Mouse (Mus musculus): ENCODE results near the gene Rpl22l1. TPM values are rescaled to one million over a fixed set of nuclear protein-coding genes. Genes with fewer than 3 reads are reported as not detected.

Rpl22l1 gene
- polyA plus RNA-seq, 1 experiment: 41.7 TPM

- TF ChIP-seq POLR2A (IDR thresholded peaks at IDR 0.05; ENCODE audit: control insufficient read depth, low read depth, low read length): no peak
- TF ChIP-seq CTCF (IDR thresholded peaks at IDR 0.05; ENCODE audit: control insufficient read depth, insufficient read depth, insufficient replicate concordance, low read depth, low read length): no peak
- Histone ChIP-seq H3K27ac (ENCODE audit: control insufficient read depth, insufficient read depth, low read depth, low read length) (no peak overlapping the region), H3K36me3 (ENCODE audit: control insufficient read depth, insufficient read depth, low read length) (no peaks in the 10 kb centered on the region), H3K4me1 (ENCODE audit: control insufficient read depth, insufficient read depth, low read length) (peaks cover 6% of the 10 kb centered on the region), H3K4me3 (ENCODE audit: control insufficient read depth, low read depth, low read length) (no peak overlapping the region), H3K27me3 (ENCODE audit: control insufficient read depth, insufficient read depth, low read length) (no peaks in the 10 kb centered on the region)
These were observed 29.3 kb upstream of the Rpl22l1 start for GRCm38 (mm10) chr3:28775958-28776357.

GRCm38 (mm10) chr3:28776491-28776890 is 28.7 kb upstream of the Rpl22l1 start:
- no peak overlapping the region for H3K4me3 ChIP-seq (ENCODE audit: control insufficient read depth, low read depth, low read length)
- no peak overlapping the region for H3K27ac ChIP-seq (ENCODE audit: control insufficient read depth, insufficient read depth, low read depth, low read length)
- no peaks in the 10 kb centered on the region for H3K36me3 ChIP-seq (ENCODE audit: control insufficient read depth, insufficient read depth, low read length)
- H3K27me3 ChIP-seq (ENCODE audit: control insufficient read depth, insufficient read depth, low read length): no peaks in the 10 kb centered on the region
- peaks cover 6% of the 10 kb centered on the region for H3K4me1 ChIP-seq (ENCODE audit: control insufficient read depth, insufficient read depth, low read length)
- TF ChIP-seq CTCF (IDR thresholded peaks at IDR 0.05; ENCODE audit: control insufficient read depth, insufficient read depth, insufficient replicate concordance, low read depth, low read length) (no peak), POLR2A (IDR thresholded peaks at IDR 0.05; ENCODE audit: control insufficient read depth, low read depth, low read length) (no peak)

DNA sequence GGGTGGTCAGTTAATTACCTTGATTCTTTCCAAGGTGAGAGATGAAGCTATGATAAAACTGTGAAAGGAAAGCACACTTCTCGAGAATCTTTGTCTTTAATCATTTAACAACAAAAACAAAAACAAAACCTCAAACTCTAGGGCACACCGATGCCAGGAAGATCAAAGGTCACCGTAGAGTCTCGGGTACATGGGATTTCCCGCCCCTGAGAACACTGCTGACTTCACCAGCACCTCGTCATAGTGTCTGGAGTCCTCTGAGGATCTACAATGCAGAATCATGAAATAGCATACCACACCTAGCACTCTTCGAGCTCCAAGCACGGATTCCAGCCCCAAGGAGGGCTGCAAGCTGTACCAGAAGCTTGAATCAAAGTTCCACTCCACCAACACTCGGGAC is 24.7 kb upstream of the Rpl22l1 start:
- no peaks in the 10 kb centered on the region for H3K36me3 ChIP-seq (ENCODE audit: control insufficient read depth, insufficient read depth, low read length)
- H3K27me3 ChIP-seq (ENCODE audit: control insufficient read depth, insufficient read depth, low read length): no peaks in the 10 kb centered on the region
- no peak for TF ChIP-seq CTCF (IDR thresholded peaks at IDR 0.05; ENCODE audit: control insufficient read depth, insufficient read depth, insufficient replicate concordance, low read depth, low read length)
- TF ChIP-seq POLR2A (IDR thresholded peaks at IDR 0.05; ENCODE audit: control insufficient read depth, low read depth, low read length): no peak; the same call in 1 of the 2 replicates
- peaks cover 8% of the 10 kb centered on the region for H3K4me1 ChIP-seq (ENCODE audit: control insufficient read depth, insufficient read depth, low read length)
- peak overlapping the region; percentile 79 for H3K27ac ChIP-seq (ENCODE audit: control insufficient read depth, insufficient read depth, low read depth, low read length)
- H3K4me3 ChIP-seq (ENCODE audit: control insufficient read depth, low read depth, low read length): peak overlapping the region; percentile 98

DNA sequence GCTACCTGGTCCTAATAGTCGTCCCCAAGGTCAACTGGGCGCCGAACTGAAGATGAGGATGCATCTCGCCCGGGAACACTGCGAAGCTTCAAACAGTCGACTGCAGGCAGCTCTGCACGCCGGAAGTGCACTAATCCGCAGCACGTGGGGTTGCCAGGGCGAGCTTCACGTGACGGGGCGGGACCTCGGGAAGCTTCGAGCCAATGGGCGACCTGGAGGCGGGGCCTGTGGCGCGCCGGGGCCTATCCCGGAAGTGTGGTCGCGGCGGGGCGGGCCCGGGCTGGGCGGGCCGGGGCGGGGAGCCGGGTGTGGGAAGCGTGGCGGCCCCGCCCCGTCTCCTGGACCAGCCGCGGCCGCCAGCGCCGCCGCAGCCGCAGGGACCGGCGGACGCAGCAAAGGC is 24.2 kb upstream of the Rpl22l1 start, which contains the start of gene Eif5a2:
Eif5a2 (plus strand) TSS at position 283 of the 400 bp plus-strand sequence.
- Histone ChIP-seq H3K4me3 (ENCODE audit: control insufficient read depth, low read depth, low read length) (peak within 1 kb of the TSS; percentile 98), H3K27me3 (ENCODE audit: control insufficient read depth, insufficient read depth, low read length) (no peaks in the 10 kb centered on the region), H3K4me1 (ENCODE audit: control insufficient read depth, insufficient read depth, low read length) (peaks cover 8% of the 10 kb centered on the region), H3K36me3 (ENCODE audit: control insufficient read depth, insufficient read depth, low read length) (no peaks in the 10 kb centered on the region), H3K27ac (ENCODE audit: control insufficient read depth, insufficient read depth, low read depth, low read length) (peak within 1 kb of the TSS; percentile 79)
- TF ChIP-seq CTCF (IDR thresholded peaks at IDR 0.05; ENCODE audit: control insufficient read depth, insufficient read depth, insufficient replicate concordance, low read depth, low read length): no peak
- no peak; the same call in 1 of the 2 replicates for TF ChIP-seq POLR2A (IDR thresholded peaks at IDR 0.05; ENCODE audit: control insufficient read depth, low read depth, low read length)

DNA sequence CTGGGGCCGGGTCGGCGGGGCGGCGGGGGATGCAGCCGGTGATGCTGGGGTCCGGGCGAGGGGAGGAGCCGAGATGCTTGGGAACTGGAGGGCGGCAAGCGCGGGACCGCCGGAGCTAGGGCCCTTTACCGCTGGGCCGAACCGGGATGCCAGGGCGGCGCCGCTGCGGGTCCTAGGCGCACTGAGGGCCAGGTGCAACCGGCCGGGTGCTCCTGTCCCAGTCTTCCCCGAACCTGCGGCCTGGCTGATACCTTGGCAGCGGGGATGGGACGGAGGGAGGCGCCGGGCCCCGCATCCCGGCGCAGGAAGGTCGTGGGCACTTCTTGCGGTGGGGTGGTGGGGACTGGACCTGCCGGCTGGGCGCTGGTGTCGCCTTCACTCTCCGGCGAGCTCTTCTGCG is 23.8 kb upstream of the Rpl22l1 start:
- no peaks in the 10 kb centered on the region for H3K27me3 ChIP-seq (ENCODE audit: control insufficient read depth, insufficient read depth, low read length)
- H3K4me3 ChIP-seq (ENCODE audit: control insufficient read depth, low read depth, low read length): peak overlapping the region; percentile 98
- H3K36me3 ChIP-seq (ENCODE audit: control insufficient read depth, insufficient read depth, low read length): no peaks in the 10 kb centered on the region
- TF ChIP-seq POLR2A (IDR thresholded peaks at IDR 0.05; ENCODE audit: control insufficient read depth, low read depth, low read length) (no peak), CTCF (IDR thresholded peaks at IDR 0.05; ENCODE audit: control insufficient read depth, insufficient read depth, insufficient replicate concordance, low read depth, low read length) (no peak)
- peaks cover 8% of the 10 kb centered on the region for H3K4me1 ChIP-seq (ENCODE audit: control insufficient read depth, insufficient read depth, low read length)
- H3K27ac ChIP-seq (ENCODE audit: control insufficient read depth, insufficient read depth, low read depth, low read length): peak overlapping the region; percentile 75; the same call in 1 of the 2 replicates

GRCm38 (mm10) chr3:28781848-28782247 is 23.4 kb upstream of the Rpl22l1 start:
- H3K4me3 ChIP-seq (ENCODE audit: control insufficient read depth, low read depth, low read length): peak overlapping the region; percentile 98
- no peaks in the 10 kb centered on the region for H3K36me3 ChIP-seq (ENCODE audit: control insufficient read depth, insufficient read depth, low read length)

DNA sequence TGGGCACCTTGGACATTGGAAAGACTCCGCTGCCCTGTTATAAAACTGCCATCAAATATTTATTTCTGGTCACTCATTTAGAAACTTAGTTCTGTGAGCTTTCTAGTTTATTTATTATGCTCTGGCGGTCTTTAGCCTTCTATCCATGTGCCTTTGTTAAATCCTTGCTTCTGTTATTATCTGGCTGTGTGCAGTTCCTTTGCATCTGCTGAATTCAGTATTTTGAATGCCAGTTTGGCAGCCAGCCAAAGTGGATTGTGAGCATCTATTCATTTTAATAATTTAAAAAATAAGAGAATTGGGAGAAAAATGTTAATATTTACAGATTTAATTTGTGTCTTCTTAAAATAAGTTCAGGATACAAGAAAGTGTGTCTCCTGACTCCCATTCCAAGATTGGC is 21.1 kb upstream of the Rpl22l1 start:
- Histone ChIP-seq H3K36me3 (ENCODE audit: control insufficient read depth, insufficient read depth, low read length) (no peaks in the 10 kb centered on the region), H3K27ac (ENCODE audit: control insufficient read depth, insufficient read depth, low read depth, low read length) (no peak overlapping the region), H3K4me3 (ENCODE audit: control insufficient read depth, low read depth, low read length) (no peak overlapping the region), H3K4me1 (ENCODE audit: control insufficient read depth, insufficient read depth, low read length) (peaks cover 8% of the 10 kb centered on the region), H3K27me3 (ENCODE audit: control insufficient read depth, insufficient read depth, low read length) (no peaks in the 10 kb centered on the region)
- TF ChIP-seq POLR2A (IDR thresholded peaks at IDR 0.05; ENCODE audit: control insufficient read depth, low read depth, low read length) (no peak), CTCF (IDR thresholded peaks at IDR 0.05; ENCODE audit: control insufficient read depth, insufficient read depth, insufficient replicate concordance, low read depth, low read length) (no peak)

More at GRCm38 (mm10) chr3:28781848-28782247, 23.4 kb upstream of the Rpl22l1 start:
- Histone ChIP-seq H3K27ac (ENCODE audit: control insufficient read depth, insufficient read depth, low read depth, low read length) (no peak overlapping the region), H3K27me3 (ENCODE audit: control insufficient read depth, insufficient read depth, low read length) (no peaks in the 10 kb centered on the region), H3K4me1 (ENCODE audit: control insufficient read depth, insufficient read depth, low read length) (peaks cover 8% of the 10 kb centered on the region)
- TF ChIP-seq CTCF (IDR thresholded peaks at IDR 0.05; ENCODE audit: control insufficient read depth, insufficient read depth, insufficient replicate concordance, low read depth, low read length): no peak
- TF ChIP-seq POLR2A (IDR thresholded peaks at IDR 0.05; ENCODE audit: control insufficient read depth, low read depth, low read length): no peak

Measured in testis, adult 2 months (tissue).